Mouse (Mus musculus) left cerebral cortex, adult 8-10 months (tissue): ENCODE data around the gene Pnpla5. TPM values are rescaled to one million over a fixed set of nuclear protein-coding genes. Genes with fewer than 3 reads are reported as not detected.

Experiments used
- DNase-seq, 2 experiments: peaks; one replicate each; pipeline ENCODE4 v3.0.0; 2022; ENCODE audit warnings: low spot score in 2 of 2
- microRNA-seq, 2 experiments: library from miRNA; unstranded; fragments of <30 nt; microRNA quantifications; one replicate each; pipeline ENCODE4 v1.2.0; 2022
- total RNA-seq, 4 experiments: library from RNA; stranded (reverse); gene quantifications; 2 replicates each; pipeline ENCODE4 v1.2.4; 2022

The Pnpla5 gene
- total RNA-seq, 4 experiments from 2014 or later, result not detected

DNA sequence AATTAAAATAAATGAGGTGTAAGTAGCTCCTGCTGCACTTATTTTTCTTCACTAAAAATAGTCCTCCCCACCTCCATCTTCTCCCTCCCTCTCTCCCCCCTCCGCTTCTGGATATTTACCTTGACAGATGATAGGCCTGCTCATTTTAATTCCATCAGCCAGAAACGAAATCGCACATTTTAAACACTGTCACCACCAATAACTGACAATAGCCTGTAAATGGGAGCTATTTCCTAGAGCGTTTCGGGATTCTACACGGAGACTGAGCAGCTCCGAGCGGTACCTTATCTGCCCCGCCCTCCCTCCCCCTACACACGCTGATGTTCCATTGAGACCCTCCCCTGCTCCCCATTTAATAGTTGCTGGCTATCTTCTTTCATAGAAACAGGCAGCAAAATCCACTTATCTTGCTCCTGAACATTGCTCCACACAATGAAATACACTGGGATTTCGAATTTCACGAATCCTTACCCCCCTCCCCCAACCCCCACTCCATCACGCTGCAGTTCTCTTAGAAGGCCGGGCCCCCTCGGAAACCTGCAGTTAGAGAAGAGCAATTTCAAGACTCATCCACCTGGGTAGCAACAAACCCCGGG, 53.4 kb downstream of the Pnpla5 start:
- no peak for DNase-seq

DNA sequence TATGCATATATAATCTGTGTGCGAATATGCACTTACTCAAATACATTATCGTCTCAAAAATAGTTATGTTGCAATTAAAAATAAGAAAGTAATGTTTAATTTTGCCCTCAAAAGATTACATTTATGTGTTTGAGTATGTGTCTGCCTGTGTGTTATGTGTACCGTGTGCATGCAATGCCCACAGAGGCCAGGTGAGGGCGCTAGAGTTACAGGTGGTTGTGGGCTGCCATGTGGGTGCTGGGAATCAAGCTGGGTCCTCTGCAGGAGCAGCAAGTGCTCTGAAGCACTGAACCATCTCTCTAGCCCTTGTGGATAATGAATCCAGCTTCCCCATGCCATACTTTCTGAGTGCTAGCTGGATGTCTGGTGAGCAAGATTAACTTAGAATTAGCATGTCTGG, 57.3 kb downstream of the Pnpla5 start:
- no peak for DNase-seq

- peak in 1 of 2 experiments; percentile 78 for DNase-seq
Observed at GRCm38 (mm10) chr15:84065140-84065539, 57.8 kb downstream of the Pnpla5 start, which contains the start of gene Efcab6. Efcab6 (minus strand) TSS chr15:84065379.

Small RNAs within 50 kb of the gene (microRNA-seq; reads per million reads assigned to microRNA genes)
- gene Mir6392, result 0 to 0.44 reads per million in 2 experiments

Other genes with a start within 250 kb of the Pnpla5 start
- 10 to 100 TPM in 3 of 4 experiments, 1 to 10 TPM in 1; 9.2 to 16.2 (median 14.2) TPM for gene Efcab6, start 57.8 kb downstream of the Pnpla5 start, total RNA-seq
- 100 to 1,000 TPM; 393 to 440 (median 417) TPM for gene Sult4a1, start 17.4 kb downstream of the Pnpla5 start, total RNA-seq
- 10 to 100 TPM in 3 of 4 experiments, 1 to 10 TPM in 1; 9.3 to 12.4 (median 12.2) TPM for gene Pnpla3, start 44.7 kb upstream of the Pnpla5 start, total RNA-seq
- gene Samm50, start 69.1 kb upstream of the Pnpla5 start, total RNA-seq, result 100 to 1,000 TPM; 102 to 106 (median 104) TPM
- 10 to 100 TPM; 15.8 to 20.0 (median 17.9) TPM for gene Parvb, start 108.9 kb upstream of the Pnpla5 start, total RNA-seq
- 10 to 100 TPM in 2 of 4 experiments, 1 to 10 TPM in 2; 7.8 to 14.1 (median 10.4) TPM for gene Parvg, start 200.9 kb upstream of the Pnpla5 start, total RNA-seq